In the genomic region with DNA sequence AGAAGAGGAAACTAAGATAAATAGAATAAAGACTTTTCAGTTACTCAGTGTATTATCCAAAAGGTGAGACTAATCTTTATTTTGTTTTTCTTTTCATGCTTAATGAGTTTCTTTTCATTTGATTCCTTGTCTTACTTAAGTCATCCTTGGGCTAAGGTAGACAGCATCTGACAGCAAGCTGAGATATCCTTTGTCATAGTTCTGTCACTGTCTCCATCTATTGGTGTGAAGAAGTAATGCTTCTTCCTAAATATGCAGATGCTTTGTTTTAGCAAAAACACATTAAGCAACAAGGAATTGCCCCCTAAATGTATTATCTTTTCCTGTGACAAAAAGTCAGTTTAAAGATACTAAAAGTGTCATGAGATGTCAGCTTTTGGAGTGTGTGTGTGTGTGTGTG, we compare ENCODE assay signal across 10 mouse cellular contexts. TPM values are rescaled to one million over a fixed set of nuclear protein-coding genes. Genes with fewer than 3 reads are reported as not detected.
DNase-seq lines count a peak whose midpoint lies in the region; ATAC-seq and TF ChIP-seq lines count a peak whose summit lies in the region.
"Had no signal": no experiment of that assay in that cellular context is flagged by ENCODE, and none has a peak within 500 bp of the region (broad histone marks: within the 10 kb centered on the region; RNA-seq: fewer than 3 reads in every experiment).

No protein-coding gene starts in this region.

- no peak overlapping the region for H3K4me3 ChIP-seq in intestine, postnatal 0 days (ENCODE audit: low read depth, low read length)
- H3K4me3 ChIP-seq in intestine, embryonic 16.5 days (ENCODE audit: low read length): no peak overlapping the region
- no peak overlapping the region for H3K4me3 ChIP-seq in kidney, adult 2 months (ENCODE audit: insufficient read depth, low read depth, low read length)
- H3K4me3 ChIP-seq: heart, embryonic 15.5 days had no signal

- H3K4me2 ChIP-seq in intestine, postnatal 0 days (replicated peaks; ENCODE audit: low read depth): no peak overlapping the region
- no peak overlapping the region for H3K4me2 ChIP-seq in intestine, embryonic 16.5 days (ENCODE audit: low read depth, low read length)
- H3K4me2 ChIP-seq: heart, embryonic 15.5 days had no signal

- no peaks in the 10 kb centered on the region for H3K4me1 ChIP-seq in intestine, postnatal 0 days (replicated peaks; ENCODE audit: control insufficient read depth, insufficient read depth, low read length)
- H3K4me1 ChIP-seq in intestine, embryonic 16.5 days (ENCODE audit: control insufficient read depth, insufficient read depth, low read length): no peaks in the 10 kb centered on the region
- no peaks in the 10 kb centered on the region for H3K4me1 ChIP-seq in kidney, adult 2 months (ENCODE audit: control insufficient read depth, insufficient read depth, low read length)

- peak; percentile 64 for DNase-seq in 3T3-L1 (ENCODE audit: low read depth, low spot score)
- peak; percentile 38 for DNase-seq in A20 (ENCODE audit: low read depth, low spot score)
- DNase-seq in brain, embryonic 14.5 days (ENCODE audit: low read depth): peak; percentile 77
- DNase-seq in spleen, postnatal 10 days (ENCODE audit: low spot score in 2 of 2): no peak
- no peak for DNase-seq in kidney, adult 2 months
- DNase-seq: cerebellum, postnatal 36 days had no signal

- TF ChIP-seq CTCF in intestine, postnatal 0 days (IDR thresholded peaks at IDR 0.05; ENCODE audit: low read depth): peak; percentile 75
- TF ChIP-seq CTCF in brain, embryonic 14.5 days (IDR thresholded peaks at IDR 0.05; ENCODE audit: borderline replicate concordance, extremely low read depth, insufficient read depth, insufficient read length): no peak
- TF ChIP-seq CTCF in kidney, adult 2 months (conservative IDR thresholded peaks at IDR 0.05; ENCODE audit: insufficient read depth, insufficient read length, low read depth, low read length): no peak

- H3K27me3 ChIP-seq in intestine, postnatal 0 days (replicated peaks; ENCODE audit: control insufficient read depth, insufficient read depth, low read length): no peaks in the 10 kb centered on the region
- no peaks in the 10 kb centered on the region for H3K27me3 ChIP-seq in intestine, embryonic 16.5 days (replicated peaks; ENCODE audit: control insufficient read depth, insufficient read depth, low read length)
- H3K27me3 ChIP-seq in kidney, adult 2 months (replicated peaks; ENCODE audit: control insufficient read depth, insufficient read depth, low read length): no peaks in the 10 kb centered on the region
- H3K27me3 ChIP-seq: heart, embryonic 15.5 days had no signal

- H3K36me3 ChIP-seq in intestine, postnatal 0 days (ENCODE audit: control insufficient read depth, insufficient read depth): no peaks in the 10 kb centered on the region
- no peaks in the 10 kb centered on the region for H3K36me3 ChIP-seq in intestine, embryonic 16.5 days (ENCODE audit: control insufficient read depth, insufficient read depth, low read length)
- H3K36me3 ChIP-seq in kidney, adult 2 months (ENCODE audit: control insufficient read depth, insufficient read depth, low read length): no peaks in the 10 kb centered on the region
- H3K36me3 ChIP-seq: heart, embryonic 15.5 days had no signal

- TF ChIP-seq POLR2A in brain, embryonic 14.5 days (IDR thresholded peaks at IDR 0.05; ENCODE audit: borderline replicate concordance, extremely low read depth, insufficient read depth, insufficient read length, poor library complexity, severe bottlenecking): no peak
- no peak for TF ChIP-seq POLR2A in kidney, adult 2 months (IDR thresholded peaks at IDR 0.05; ENCODE audit: low read depth, low read length)

- H3K9ac ChIP-seq in intestine, postnatal 0 days (ENCODE audit: low read depth, low read length): no peak overlapping the region
- no peak overlapping the region for H3K9ac ChIP-seq in intestine, embryonic 16.5 days (ENCODE audit: low read depth, low read length)
- H3K9ac ChIP-seq: heart, embryonic 15.5 days had no signal

- no peak overlapping the region for H3K27ac ChIP-seq in intestine, postnatal 0 days (ENCODE audit: low read depth, low read length)
- no peak overlapping the region for H3K27ac ChIP-seq in intestine, embryonic 16.5 days (ENCODE audit: low read length)
- H3K27ac ChIP-seq in kidney, adult 2 months (ENCODE audit: insufficient read depth, low read depth, low read length): no peak overlapping the region
- H3K27ac ChIP-seq: heart, embryonic 15.5 days; macrophage had no signal

- H3K9me3 ChIP-seq in intestine, postnatal 0 days (ENCODE audit: control insufficient read depth): no peaks in the 10 kb centered on the region
- H3K9me3 ChIP-seq in intestine, embryonic 16.5 days (ENCODE audit: control insufficient read depth, low read length): no peaks in the 10 kb centered on the region
- H3K9me3 ChIP-seq: heart, embryonic 15.5 days had no signal

- no peak for ATAC-seq in intestine, postnatal 0 days
- no peak for ATAC-seq in intestine, embryonic 16.5 days

RNA-seq across cellular contexts. Expression of a gene that starts 37.9 kb away (rescaled TPM):
- 28.4 and 31.5 TPM in 2 replicates for polyA plus RNA-seq in intestine, postnatal 0 days (2015; fragmentation: Nextera tagmentation; extraction: Ambion mirVana)
- polyA plus RNA-seq in intestine, embryonic 16.5 days (2015; fragmentation: Nextera tagmentation; extraction: Ambion mirVana): 38.9 and 44.0 TPM in 2 replicates
- polyA plus RNA-seq in brain, embryonic 14.5 days (2012; rRNA removed): 87.7 and 111 TPM in 2 replicates
- 28.6 and 29.5 TPM in 2 replicates for polyA plus RNA-seq in kidney, adult 2 months (2012; rRNA removed)

RNA-seq across cellular contexts. Expression of a gene that starts 38.2 kb away (rescaled TPM):
- 1.4 and 2.2 TPM in 2 replicates for polyA plus RNA-seq in intestine, postnatal 0 days (2015; fragmentation: Nextera tagmentation; extraction: Ambion mirVana)
- 4.6 and 5.4 TPM in 2 replicates for polyA plus RNA-seq in intestine, embryonic 16.5 days (2015; fragmentation: Nextera tagmentation; extraction: Ambion mirVana)
- polyA plus RNA-seq in brain, embryonic 14.5 days (2012; rRNA removed): 6.5 and 6.6 TPM in 2 replicates
- polyA plus RNA-seq in kidney, adult 2 months (2012; rRNA removed): 1.2 and 1.3 TPM in 2 replicates

Comparison
In these comparisons a context has a peak if more than half of its experiments do, and no peak if none do; other contexts are left out.
1. DNase-seq: peak in 3T3-L1 (single experiment), A20 (single experiment) and brain, embryonic 14.5 days (single experiment); none in spleen, postnatal 10 days (0 of 2) and kidney, adult 2 months (single experiment).